Mouse (Mus musculus): ENCODE measurements around the gene Gal.
A peak's percentile ranks its signal among the peaks of the same experiment; 100 is the strongest.

Gal gene

GRCm38 (mm10) chr19:3414268-3414733, at the start of gene Gal:
TSS of gene Gal (minus strand) at chr19:3414544.
- DNase-seq, result peak; percentile 57

GRCm38 (mm10) chr19:3459986-3460385, 45.6 kb upstream of the Gal start:
- no peak for DNase-seq

- no peak for DNase-seq
These were observed 44.2 kb upstream of the Gal start for GRCm38 (mm10) chr19:3458331-3459099.

GRCm38 (mm10) chr19:3457700-3458099, 43.4 kb upstream of the Gal start:
- DNase-seq, result no peak

GRCm38 (mm10) chr19:3451649-3452048, 37.3 kb upstream of the Gal start:
- no peak for DNase-seq

GRCm38 (mm10) chr19:3451170-3451569, 36.8 kb upstream of the Gal start:
- peak; percentile 82 for DNase-seq

GRCm38 (mm10) chr19:3450714-3451113, 36.4 kb upstream of the Gal start:
- DNase-seq, result no peak

GRCm38 (mm10) chr19:3449248-3449647, 34.9 kb upstream of the Gal start:
- peak; percentile 37 for DNase-seq

- DNase-seq, result no peak
These were observed 33.0 kb upstream of the Gal start for GRCm38 (mm10) chr19:3447348-3447747.

- DNase-seq, result no peak
These were observed 26.7 kb upstream of the Gal start for GRCm38 (mm10) chr19:3441092-3441491.

GRCm38 (mm10) chr19:3440667-3441066, 26.3 kb upstream of the Gal start:
- DNase-seq, result no peak

- no peak for DNase-seq
These were observed 23.6 kb upstream of the Gal start for GRCm38 (mm10) chr19:3437980-3438379.

GRCm38 (mm10) chr19:3436840-3437239, 22.5 kb upstream of the Gal start:
- peak; percentile 41 for DNase-seq

GRCm38 (mm10) chr19:3435824-3436223, 21.5 kb upstream of the Gal start:
- DNase-seq, result no peak

GRCm38 (mm10) chr19:3434641-3435040, 20.3 kb upstream of the Gal start:
- no peak for DNase-seq

GRCm38 (mm10) chr19:3434124-3434523, 19.8 kb upstream of the Gal start:
- DNase-seq, result no peak

- no peak for DNase-seq
These were observed 17.6 kb upstream of the Gal start for GRCm38 (mm10) chr19:3431969-3432368.

GRCm38 (mm10) chr19:3431066-3431465, 16.7 kb upstream of the Gal start:
- DNase-seq, result no peak

GRCm38 (mm10) chr19:3429156-3429816, 14.9 kb upstream of the Gal start:
- peak; percentile 22 for DNase-seq

GRCm38 (mm10) chr19:3428057-3428830, 13.9 kb upstream of the Gal start:
- no peak for DNase-seq

- no peak for DNase-seq
These were observed 9.9 kb upstream of the Gal start for GRCm38 (mm10) chr19:3424214-3424613.

GRCm38 (mm10) chr19:3422981-3423380, 8.6 kb upstream of the Gal start:
- DNase-seq, result peak; percentile 57

GRCm38 (mm10) chr19:3422488-3422887, 8.1 kb upstream of the Gal start:
- DNase-seq, result peak; percentile 50

- no peak for DNase-seq
These were observed 4.9 kb upstream of the Gal start for GRCm38 (mm10) chr19:3419251-3419650.

All from lung, postnatal 10 days (tissue).